Mouse (Mus musculus) kidney, embryonic 16.5 days (tissue): ENCODE results near the gene Tbc1d8. TPM values are rescaled to one million over a fixed set of nuclear protein-coding genes. Genes with fewer than 3 reads are reported as not detected.

ENCODE experiments used
- ATAC-seq: fragments of 200-750 bp; cut with Nextera tagmentation; 2 replicates; pipeline ENCODE4 v1.8.0; 2017; ENCODE audit warnings: moderate TSS enrichment; ENCODE audit not compliant: low FRiP score, low TSS enrichment
- H3K27ac ChIP-seq: fragments of 300-500 bp; sonication (generic); 2 replicates; pipeline ENCODE4 v1.5.1; 2014; ENCODE audit warnings: low read length
- H3K27me3 ChIP-seq: fragments of 300-500 bp; sonication (generic); 2 replicates; pipeline ENCODE4 v1.6.1; 2014; ENCODE audit warnings: low read length, control low read depth, mixed read lengths; ENCODE audit not compliant: insufficient read depth
- H3K36me3 ChIP-seq: fragments of 300-500 bp; sonication (generic); 2 replicates; pipeline ENCODE4 v1.6.1; 2014; ENCODE audit warnings: low read length, control low read depth, mixed read lengths; ENCODE audit not compliant: insufficient read depth
- H3K4me1 ChIP-seq: fragments of 300-500 bp; sonication (generic); 2 replicates; pipeline ENCODE4 v1.6.1; 2014; ENCODE audit warnings: low read length, control low read depth, mixed read lengths; ENCODE audit not compliant: insufficient read depth
- H3K4me2 ChIP-seq: fragments of 300-500 bp; sonication (generic); replicated peaks from 2 replicates; pipeline ENCODE4 v1.6.1; 2014; ENCODE audit warnings: low read depth, low read length
- H3K4me3 ChIP-seq: fragments of 300-500 bp; sonication (generic); 2 replicates; pipeline ENCODE4 v1.5.1; 2014; ENCODE audit warnings: mild to moderate bottlenecking, low read length
- H3K9ac ChIP-seq: fragments of 300-500 bp; sonication (generic); replicated peaks from 2 replicates; pipeline ENCODE4 v1.6.1; 2014; ENCODE audit warnings: low read length
- H3K9me3 ChIP-seq: fragments of 300-500 bp; sonication (generic); 2 replicates; pipeline ENCODE4 v1.6.1; 2016; ENCODE audit warnings: low read length, control low read depth
- WGBS: fragments of 180-500 bp; shearing (Covaris S2); extraction: QIAGEN DNeasy Blood & Tissue Kit; methylation state at CpG from one replicate; pipeline ENCODE4 v1.1.7; 2014; 5-methylcytosine and 5-hydroxymethylcytosine counted together
- polyA plus RNA-seq: library from polyadenylated mRNA; unstranded; fragments of >200 nt; fragmentation: Nextera tagmentation; extraction: Ambion mirVana; gene quantifications from 2 replicates; pipeline ENCODE4 v1.2.1, GENCODE M21; 2015

Gene Tbc1d8
- polyA plus RNA-seq, 1 experiment from 2014 or later = 10.1 TPM

DNA sequence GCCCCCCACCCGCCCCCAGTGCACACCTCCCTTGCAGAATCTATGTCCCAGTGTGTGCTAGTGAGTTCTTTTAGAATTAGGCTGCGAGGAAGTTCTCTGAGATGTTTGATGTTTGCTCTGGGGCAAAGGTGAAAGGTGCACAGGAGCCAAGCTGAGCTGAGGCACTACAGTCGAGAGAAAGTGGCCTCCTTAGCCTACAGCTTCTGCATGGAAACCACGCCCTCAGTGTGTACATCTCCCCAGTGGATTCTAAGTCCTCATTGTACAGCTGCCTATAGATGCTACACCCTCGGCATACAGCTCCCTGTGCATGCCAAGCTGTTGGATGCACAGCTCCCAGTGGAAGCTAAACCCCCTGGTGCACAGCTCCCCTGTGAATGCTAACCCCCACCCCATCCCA, 139.1 kb downstream of the Tbc1d8 start:
- no peak for ATAC-seq
- 49% methylated on average over 5 of the region's 5 CpGs for WGBS
- no peaks in the 10 kb centered on the region for H3K27me3 ChIP-seq

DNA sequence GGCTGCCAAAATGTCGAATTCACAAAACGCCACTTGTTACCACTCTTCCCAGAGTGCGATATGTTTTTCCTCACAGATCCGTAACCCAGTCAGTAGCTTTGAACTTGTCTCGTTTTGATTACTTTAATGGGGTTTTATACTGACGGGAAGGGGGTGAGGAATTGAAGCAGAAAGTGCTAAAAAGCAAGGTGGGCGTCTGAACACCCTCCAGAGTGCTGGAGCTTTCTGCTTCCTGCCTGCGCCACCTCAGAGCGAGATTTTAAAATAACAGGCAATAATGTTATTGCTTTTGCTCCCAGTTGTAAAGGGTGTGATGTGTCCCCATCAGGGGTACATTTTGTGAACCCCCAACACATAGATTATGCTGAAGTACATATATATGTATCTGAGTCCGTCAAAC, 139.7 kb downstream of the Tbc1d8 start:
- ATAC-seq = no peak
- 64% methylated on average over 10 of the region's 10 CpGs for WGBS

More for the DNA sequence above, 139.1 kb downstream of the Tbc1d8 start:
- Histone ChIP-seq H3K36me3 (no peaks in the 10 kb centered on the region), H3K9me3 (no peaks in the 10 kb centered on the region), H3K9ac (no peak overlapping the region), H3K27ac (no peak overlapping the region), H3K4me2 (no peak overlapping the region), H3K4me1 (no peaks in the 10 kb centered on the region), H3K4me3 (no peak overlapping the region)

DNA sequence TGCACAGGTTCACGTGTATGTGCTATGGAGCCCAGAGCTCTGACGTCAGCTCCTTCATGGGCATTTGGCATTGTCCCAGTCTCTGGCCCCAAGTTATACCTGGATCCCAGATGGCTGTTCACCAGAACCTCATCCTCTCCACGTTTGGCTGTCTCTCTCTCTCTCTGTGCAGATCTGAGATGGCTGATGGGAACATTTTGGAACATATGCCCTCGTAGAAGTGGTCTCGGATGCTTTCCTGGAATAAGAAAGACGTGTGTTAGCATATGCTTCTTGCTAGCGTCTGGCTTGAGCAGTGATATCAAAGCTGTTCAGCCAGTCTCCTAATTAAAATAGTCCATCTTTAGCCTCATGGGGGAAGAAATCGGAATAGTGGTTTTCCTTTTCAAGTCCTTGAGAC, 141.8 kb downstream of the Tbc1d8 start:
- Histone ChIP-seq H3K9me3 (no peaks in the 10 kb centered on the region), H3K27me3 (no peaks in the 10 kb centered on the region), H3K4me3 (no peak overlapping the region), H3K4me2 (no peak overlapping the region), H3K36me3 (no peaks in the 10 kb centered on the region), H3K9ac (no peak overlapping the region), H3K27ac (no peak overlapping the region), H3K4me1 (no peaks in the 10 kb centered on the region)
- 87% methylated on average over 8 of the region's 8 CpGs for WGBS
- no peak for ATAC-seq

More for the DNA sequence above, 139.7 kb downstream of the Tbc1d8 start:
- Histone ChIP-seq H3K4me2 (no peak overlapping the region), H3K4me1 (no peaks in the 10 kb centered on the region), H3K27me3 (no peaks in the 10 kb centered on the region), H3K9me3 (no peaks in the 10 kb centered on the region), H3K36me3 (no peaks in the 10 kb centered on the region), H3K4me3 (no peak overlapping the region), H3K9ac (no peak overlapping the region), H3K27ac (no peak overlapping the region)

DNA sequence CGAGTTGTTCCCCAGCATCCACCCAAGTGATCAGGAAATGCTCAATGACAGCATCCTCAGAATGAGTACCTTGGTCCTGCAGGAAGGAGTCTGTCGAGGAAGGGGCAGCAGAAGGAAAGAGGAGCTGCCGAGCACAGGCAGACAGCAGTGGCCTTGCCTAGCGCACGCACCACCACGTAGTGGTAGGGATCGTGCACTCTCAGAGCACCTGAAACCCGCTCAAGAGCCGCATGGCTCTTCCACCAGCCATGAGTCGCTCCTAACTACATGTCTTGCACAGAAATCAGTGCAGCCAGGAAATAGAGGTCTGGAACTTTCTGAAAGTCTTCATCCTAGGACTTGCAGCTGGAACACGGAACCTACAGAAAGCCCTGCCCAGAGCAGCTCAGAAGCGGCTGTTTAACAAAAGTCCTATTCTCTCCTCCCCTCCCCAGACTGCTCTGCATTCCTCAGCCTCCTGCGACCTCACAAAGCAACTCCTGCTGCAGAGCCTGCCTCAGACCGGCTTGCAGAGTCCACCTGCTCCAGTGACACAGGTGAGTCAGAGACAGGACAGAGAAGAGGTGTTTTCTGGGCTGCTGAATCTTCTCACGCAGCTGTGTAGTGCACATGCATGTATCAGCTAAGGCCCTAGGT, 142.9 kb downstream of the Tbc1d8 start:
- Histone ChIP-seq H3K4me3 (no peak overlapping the region), H3K9me3 (no peaks in the 10 kb centered on the region), H3K36me3 (no peaks in the 10 kb centered on the region), H3K27me3 (no peaks in the 10 kb centered on the region), H3K9ac (no peak overlapping the region), H3K4me2 (no peak overlapping the region), H3K27ac (no peak overlapping the region), H3K4me1 (no peaks in the 10 kb centered on the region)
- 0 out of 2 replicates have a peak, but pooled peaks have one; percentile 12 for ATAC-seq
- WGBS = 27% methylated on average over 15 of the region's 15 CpGs

DNA sequence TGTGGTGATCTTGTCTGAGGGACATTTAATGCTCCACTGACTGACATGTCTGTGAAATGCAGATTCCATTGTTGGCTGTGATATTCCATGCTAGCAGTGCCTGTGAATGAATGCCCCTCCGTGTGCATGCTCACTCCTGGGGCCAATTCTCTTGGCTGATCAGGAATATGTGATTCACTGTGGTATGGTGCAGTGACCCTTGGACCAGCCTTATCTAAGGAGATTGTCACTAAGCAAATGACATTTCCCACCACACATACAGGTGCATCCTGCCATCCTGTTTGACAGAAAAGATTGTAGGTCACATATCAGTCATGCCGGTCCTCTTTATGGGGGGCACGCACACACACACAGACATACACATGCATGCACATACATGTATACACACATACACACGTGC, 146.1 kb downstream of the Tbc1d8 start:
- no peaks in the 10 kb centered on the region for H3K27me3 ChIP-seq
- H3K27ac ChIP-seq = no peak overlapping the region
- no peak overlapping the region for H3K4me2 ChIP-seq
- no peaks in the 10 kb centered on the region for H3K4me1 ChIP-seq
- H3K9ac ChIP-seq = no peak overlapping the region
- no peaks in the 10 kb centered on the region for H3K36me3 ChIP-seq
- H3K4me3 ChIP-seq = no peak overlapping the region
- ATAC-seq = no peak
- 90% methylated on average over 4 of the region's 4 CpGs for WGBS
- no peaks in the 10 kb centered on the region for H3K9me3 ChIP-seq

DNA sequence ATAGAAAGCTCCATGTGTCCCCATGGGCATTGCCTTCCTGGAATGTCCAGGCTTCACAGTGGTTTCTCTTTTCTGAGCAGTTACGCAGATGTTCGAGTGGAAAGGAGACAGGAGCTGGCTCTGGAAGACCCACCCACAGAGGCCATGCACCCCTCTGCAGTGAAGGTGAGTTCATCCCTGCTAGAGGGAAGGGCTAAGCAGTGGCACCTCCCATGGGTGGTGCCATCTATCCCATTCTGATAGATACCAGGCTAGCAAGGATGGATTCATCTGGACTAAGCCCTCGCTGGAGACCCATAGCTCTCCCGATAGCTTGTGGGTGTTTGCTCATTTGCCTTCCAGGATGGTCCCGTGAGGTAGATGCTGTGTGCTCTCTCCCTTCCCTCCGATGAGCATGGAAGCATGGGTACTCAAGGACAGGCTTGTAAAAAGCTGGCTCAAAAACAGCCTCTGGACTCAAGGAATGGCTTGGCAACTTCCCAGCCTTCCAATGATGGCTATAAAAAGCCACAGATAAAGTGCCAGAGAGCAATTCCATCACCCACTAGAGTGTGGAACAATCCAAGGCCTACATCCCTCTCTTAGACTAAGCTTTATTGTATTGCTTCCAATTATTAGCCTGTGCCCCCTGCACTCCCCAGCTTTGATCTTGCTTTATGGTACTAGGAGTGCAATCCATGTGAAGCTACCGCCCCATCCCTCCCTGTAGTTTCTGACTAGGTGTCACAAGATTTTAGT, 147.5 kb downstream of the Tbc1d8 start:
- no peaks in the 10 kb centered on the region for H3K9me3 ChIP-seq
- H3K4me3 ChIP-seq = no peak overlapping the region
- no peak for ATAC-seq
- H3K36me3 ChIP-seq = no peaks in the 10 kb centered on the region
- no peak overlapping the region for H3K9ac ChIP-seq
- no peak overlapping the region for H3K27ac ChIP-seq
- H3K4me1 ChIP-seq = no peaks in the 10 kb centered on the region
- H3K27me3 ChIP-seq = no peaks in the 10 kb centered on the region
- no peak overlapping the region for H3K4me2 ChIP-seq
- whole genome bisulfite sequencing = 59% methylated on average over 7 of the region's 7 CpGs

DNA sequence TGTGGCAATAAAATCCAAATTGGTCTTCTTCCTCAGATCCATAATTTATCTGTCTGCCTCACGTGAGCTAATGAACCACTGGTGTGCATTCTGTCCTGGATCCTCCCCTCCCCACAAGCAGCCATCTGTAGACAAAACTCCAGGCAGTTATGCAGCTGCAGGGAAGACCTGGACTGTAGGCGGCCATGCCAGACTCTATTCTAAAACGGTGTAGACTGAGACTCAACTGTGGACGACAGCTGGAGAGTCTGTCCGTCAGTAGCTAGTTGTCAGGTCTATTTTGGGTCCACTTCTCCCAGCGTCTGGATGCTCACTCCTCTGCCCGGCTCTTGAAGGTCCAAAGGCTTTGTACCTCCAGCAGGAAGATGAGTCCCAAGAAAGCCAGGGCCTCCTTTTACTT, 151.0 kb downstream of the Tbc1d8 start:
- no peak overlapping the region for H3K4me3 ChIP-seq
- H3K27ac ChIP-seq = no peak overlapping the region
- no peak overlapping the region for H3K4me2 ChIP-seq
- 65% methylated on average over 7 of the region's 7 CpGs for WGBS
- H3K36me3 ChIP-seq = no peaks in the 10 kb centered on the region
- no peak for ATAC-seq
- H3K27me3 ChIP-seq = no peaks in the 10 kb centered on the region
- H3K4me1 ChIP-seq = no peaks in the 10 kb centered on the region
- no peak overlapping the region for H3K9ac ChIP-seq
- no peaks in the 10 kb centered on the region for H3K9me3 ChIP-seq

DNA sequence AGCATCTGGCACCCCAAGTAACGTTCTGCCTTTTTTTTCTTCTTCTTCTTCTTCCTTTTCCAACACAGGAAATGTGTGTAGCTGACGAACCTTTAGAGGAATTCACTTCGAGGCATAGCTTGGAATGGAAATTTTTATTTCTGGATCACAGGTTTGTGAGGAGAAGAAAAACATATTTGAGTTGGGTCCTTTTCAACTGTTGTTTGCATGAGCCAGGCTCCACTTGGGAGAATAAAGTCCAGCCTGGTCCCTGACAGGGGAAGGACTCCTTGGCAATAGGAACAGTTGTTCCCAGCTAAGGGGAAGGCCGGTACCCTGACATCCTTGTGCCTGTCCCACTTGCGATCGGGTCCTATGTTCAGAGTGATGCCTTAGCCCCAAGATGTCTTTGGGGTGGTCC, 153.3 kb downstream of the Tbc1d8 start:
- Histone ChIP-seq H3K27ac (no peak overlapping the region), H3K4me3 (no peak overlapping the region), H3K36me3 (no peaks in the 10 kb centered on the region), H3K4me2 (no peak overlapping the region), H3K9ac (no peak overlapping the region), H3K4me1 (no peaks in the 10 kb centered on the region), H3K9me3 (no peaks in the 10 kb centered on the region), H3K27me3 (no peaks in the 10 kb centered on the region)
- no peak for ATAC-seq
- 83% methylated on average over 6 of the region's 6 CpGs for WGBS

DNA sequence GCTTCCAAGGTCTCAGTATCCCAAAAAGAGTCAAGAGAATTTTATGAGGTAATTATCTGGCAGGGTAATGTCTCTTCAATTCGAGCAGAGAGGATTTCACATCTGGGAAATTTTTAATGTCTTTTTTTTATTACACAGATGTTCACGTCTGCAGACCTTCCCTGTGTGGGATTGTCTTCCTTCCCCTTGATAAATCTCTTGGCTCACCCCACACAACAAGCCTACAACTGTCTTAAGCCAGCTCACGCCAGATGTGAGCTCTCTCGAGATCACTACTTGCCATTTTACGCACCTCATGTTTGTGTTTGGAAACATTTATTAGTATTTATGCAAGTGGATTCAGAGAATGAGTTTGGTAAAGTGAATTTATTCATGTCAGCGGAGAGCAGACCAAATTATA, 156.6 kb downstream of the Tbc1d8 start:
- Histone ChIP-seq H3K9me3 (no peaks in the 10 kb centered on the region), H3K27me3 (no peaks in the 10 kb centered on the region), H3K36me3 (no peaks in the 10 kb centered on the region), H3K4me2 (no peak overlapping the region), H3K4me1 (0 out of 2 replicates have a peak, but pooled peaks cover 2% of the 10 kb centered on the region), H3K9ac (no peak overlapping the region), H3K27ac (no peak overlapping the region), H3K4me3 (no peak overlapping the region)
- ATAC-seq = no peak
- WGBS = 60% methylated on average over 6 of the region's 6 CpGs
